ENCODE assay signal across 23 mouse cellular contexts in the genomic region with DNA sequence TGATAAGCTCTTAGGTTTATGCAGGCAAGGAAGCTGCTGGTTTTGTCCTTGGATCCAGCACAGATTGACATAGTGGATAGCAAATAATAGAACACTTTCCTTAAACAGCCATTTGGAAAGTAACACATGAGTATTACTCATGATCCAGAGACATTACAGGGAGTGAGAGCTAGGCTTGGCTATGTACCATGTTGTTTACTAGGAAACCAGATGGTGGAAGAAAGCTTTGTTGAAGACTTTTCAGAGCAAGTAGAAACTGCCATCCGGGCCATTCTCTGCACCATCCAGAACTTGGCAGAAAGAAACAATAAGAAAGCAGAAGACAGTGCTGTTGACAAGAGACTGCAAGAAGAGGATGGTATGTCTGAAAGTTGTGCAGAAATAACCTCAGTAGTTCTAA. TPM values are rescaled to one million over a fixed set of nuclear protein-coding genes. Genes with fewer than 3 reads are reported as not detected.
DNase-seq lines count a peak whose midpoint lies in the region; ATAC-seq and TF ChIP-seq lines count a peak whose summit lies in the region.
"Had no signal": no experiment of that assay in that cellular context is flagged by ENCODE, and none has a peak within 500 bp of the region (broad histone marks: within the 10 kb centered on the region; RNA-seq: fewer than 3 reads in every experiment).

No protein-coding gene starts in this region.

- WGBS in forebrain, embryonic 16.5 days: 64% methylated on average over 1 of the region's 1 CpGs
- WGBS in forebrain, embryonic 12.5 days: 93% methylated on average over 1 of the region's 1 CpGs

- H3K9ac ChIP-seq in forebrain, embryonic 16.5 days (replicated peaks; ENCODE audit: low read depth, low read length): no peak overlapping the region
- no peak overlapping the region for H3K9ac ChIP-seq in forebrain, embryonic 12.5 days
- H3K9ac ChIP-seq: embryonic facial prominence, embryonic 13.5 days; hindbrain, embryonic 15.5 days; limb, embryonic 15.5 days; liver, embryonic 14.5 days; lung, embryonic 14.5 days; midbrain, embryonic 12.5 days; neural tube, embryonic 15.5 days had no signal

- no peak overlapping the region for H3K4me2 ChIP-seq in forebrain, embryonic 16.5 days (ENCODE audit: low read length)
- no peak overlapping the region for H3K4me2 ChIP-seq in forebrain, embryonic 12.5 days
- H3K4me2 ChIP-seq: embryonic facial prominence, embryonic 13.5 days; hindbrain, embryonic 15.5 days; limb, embryonic 15.5 days; lung, embryonic 14.5 days; midbrain, embryonic 12.5 days; neural tube, embryonic 15.5 days had no signal

- DNase-seq in left cerebral cortex, postnatal 14 days (ENCODE audit: low spot score in 2 of 2): peak; percentile 8 to 41
- no peak for DNase-seq in left cerebral cortex, adult 2 months (ENCODE audit: extremely low spot score in 1 of 2, low spot score in 2 of 2)
- DNase-seq in brain, embryonic 18.5 days (ENCODE audit: low read depth, low spot score): peak; percentile 34
- DNase-seq in telencephalon, adult 2 months (ENCODE audit: low read depth, low spot score): peak; percentile 77
- DNase-seq: adrenal gland, postnatal 25 days; cerebellum, adult 18-20 months; cerebellum, postnatal 36 days; embryo, embryonic 11 days; kidney, adult 2 months; left cerebral cortex, postnatal 4 days; lung, embryonic 14.5 days; thymus, postnatal 4 days had no signal

- no peak overlapping the region for H3K4me3 ChIP-seq in forebrain, embryonic 16.5 days (replicated peaks; ENCODE audit: low read length)
- no peak overlapping the region for H3K4me3 ChIP-seq in forebrain, embryonic 12.5 days (replicated peaks)
- no peak overlapping the region for H3K4me3 ChIP-seq in left cerebral cortex, adult 2 months
- H3K4me3 ChIP-seq: embryonic facial prominence, embryonic 13.5 days; heart, embryonic 10.5 days; hindbrain, embryonic 15.5 days; limb, embryonic 15.5 days; midbrain, embryonic 12.5 days; neural tube, embryonic 15.5 days had no signal

- intact Hi-C loops in left cerebral cortex, postnatal 14 days (cut with DNase I): loop anchor here (5.0 kb wide), 1 partner anchor 202 kb away; a partner anchor contains a TSS
- intact Hi-C loops in left cerebral cortex, adult 2 months (cut with DNase I): no loop called here

- no peak overlapping the region for H3K27ac ChIP-seq in forebrain, embryonic 16.5 days (ENCODE audit: low read length)
- no peak overlapping the region for H3K27ac ChIP-seq in forebrain, embryonic 12.5 days
- no peak overlapping the region for H3K27ac ChIP-seq in left cerebral cortex, adult 2 months
- H3K27ac ChIP-seq: embryonic facial prominence, embryonic 13.5 days; heart, embryonic 10.5 days; hindbrain, embryonic 15.5 days; kidney, postnatal 0 days; limb, embryonic 15.5 days; liver, embryonic 14.5 days; midbrain, embryonic 12.5 days; neural tube, embryonic 15.5 days had no signal

- H3K27me3 ChIP-seq in forebrain, embryonic 16.5 days (replicated peaks; ENCODE audit: control insufficient read depth, insufficient read depth, low read length): no peaks in the 10 kb centered on the region
- no peaks in the 10 kb centered on the region for H3K27me3 ChIP-seq in forebrain, embryonic 12.5 days
- H3K27me3 ChIP-seq: embryonic facial prominence, embryonic 13.5 days; hindbrain, embryonic 15.5 days; limb, embryonic 15.5 days; midbrain, embryonic 12.5 days; neural tube, embryonic 15.5 days had no signal

- TF ChIP-seq CTCF in left cerebral cortex, adult 2 months (IDR thresholded peaks at IDR 0.05): no peak

- no peaks in the 10 kb centered on the region for H3K4me1 ChIP-seq in forebrain, embryonic 16.5 days (replicated peaks; ENCODE audit: control insufficient read depth, insufficient read depth, low read length)
- H3K4me1 ChIP-seq in forebrain, embryonic 12.5 days: no peaks in the 10 kb centered on the region
- H3K4me1 ChIP-seq: embryonic facial prominence, embryonic 13.5 days; heart, embryonic 10.5 days; hindbrain, embryonic 15.5 days; limb, embryonic 15.5 days; midbrain, embryonic 12.5 days; neural tube, embryonic 15.5 days had no signal

- ATAC-seq in forebrain, embryonic 16.5 days: peak; percentile 66
- no peak for ATAC-seq in forebrain, embryonic 12.5 days (ENCODE audit: low FRiP score)
- ATAC-seq in activated CD4-positive, CD25-positive, alpha-beta regulatory T cell, adult 4 months: no peak

- no peaks in the 10 kb centered on the region for H3K9me3 ChIP-seq in forebrain, embryonic 16.5 days (ENCODE audit: control insufficient read depth, low read length)
- H3K9me3 ChIP-seq in forebrain, embryonic 12.5 days: no peaks in the 10 kb centered on the region
- H3K9me3 ChIP-seq: embryonic facial prominence, embryonic 13.5 days; heart, embryonic 10.5 days; hindbrain, embryonic 15.5 days; limb, embryonic 15.5 days; midbrain, embryonic 12.5 days; neural tube, embryonic 15.5 days had no signal

- H3K36me3 ChIP-seq in forebrain, embryonic 16.5 days (ENCODE audit: control insufficient read depth, insufficient read depth): peaks cover 16% of the 10 kb centered on the region
- H3K36me3 ChIP-seq in forebrain, embryonic 12.5 days (replicated peaks): peaks cover 80% of the 10 kb centered on the region

RNA-seq across cellular contexts. Expression of a gene that starts 49.3 kb away (rescaled TPM):
- polyA plus RNA-seq in forebrain, embryonic 16.5 days (2015; fragmentation: Nextera tagmentation; extraction: Ambion mirVana): 118 and 123 TPM in 2 replicates
- 164 and 166 TPM in 2 replicates for polyA plus RNA-seq in forebrain, embryonic 12.5 days (2016; fragmentation: Nextera tagmentation; extraction: Ambion mirVana)
- total RNA-seq in left cerebral cortex, postnatal 14 days (2021): 10 to 100 TPM; 34.2 to 39.3 TPM
- 10 to 100 TPM; 31.7 to 31.8 TPM for total RNA-seq in left cerebral cortex, adult 2 months (2021)
- polyA plus RNA-seq in activated CD4-positive, CD25-positive, alpha-beta regulatory T cell, adult 4 months (2017; shearing (Covaris generic)): 10 to 100 TPM; 73.5 to 78.9 TPM

Comparison
In these comparisons a context has a peak if more than half of its experiments do, and no peak if none do; other contexts are left out.
1. DNase-seq: peak in left cerebral cortex, postnatal 14 days (2 of 2), brain, embryonic 18.5 days (single experiment) and telencephalon, adult 2 months (single experiment); none in left cerebral cortex, adult 2 months (0 of 2).